Comparison of ENCODE assay signal across 10 mouse cellular contexts in genomic region chr1:73200112-73200511, GRCm38 (mm10).
A peak's percentile ranks its signal among the peaks of the same experiment; 100 is the strongest.
DNase-seq lines count a peak whose midpoint lies in the region; ATAC-seq and TF ChIP-seq lines count a peak whose summit lies in the region.
"Had no signal": no experiment of that assay in that cellular context is flagged by ENCODE, and none has a peak within 500 bp of the region (broad histone marks: within the 10 kb centered on the region; RNA-seq: fewer than 3 reads in every experiment).

No protein-coding gene starts in this region.

- DNase-seq in lung, adult 18-20 months: peak; percentile 21 to 49
- no peak for DNase-seq in lung, adult 2 months
- DNase-seq in heart, postnatal 0 days (ENCODE audit: low spot score): peak; percentile 31
- DNase-seq in kidney, postnatal 14 days: peak; percentile 48
- no peak for DNase-seq in spleen, postnatal 4 days (ENCODE audit: low spot score in 2 of 2)
- DNase-seq in gastrocnemius, postnatal 10 days: no peak
- DNase-seq in right cerebral cortex, adult 18-20 months: no peak
- no peak for DNase-seq in right cerebral cortex, postnatal 10 days (ENCODE audit: low spot score in 2 of 2)

- WGBS in lung, adult 2 months: 33% methylated on average over 2 of the region's 2 CpGs
- 40% methylated on average over 2 of the region's 2 CpGs for WGBS in heart, postnatal 0 days

- ATAC-seq in heart, postnatal 0 days (ENCODE audit: insufficient read depth, low read depth): peak; percentile 83

- H3K27me3 ChIP-seq in heart, postnatal 0 days (ENCODE audit: control insufficient read depth, insufficient read depth, low read length): no peaks in the 10 kb centered on the region
- H3K27me3 ChIP-seq: limb, embryonic 12.5 days had no signal

- no peak overlapping the region for H3K4me2 ChIP-seq in heart, postnatal 0 days (ENCODE audit: low read depth, low read length)
- H3K4me2 ChIP-seq: limb, embryonic 12.5 days; midbrain, embryonic 11.5 days had no signal

- no peak for TF ChIP-seq POLR2A in lung, adult 2 months (IDR thresholded peaks at IDR 0.05; ENCODE audit: borderline replicate concordance, extremely low read depth, low read depth, low read length)

- no peak overlapping the region for H3K4me3 ChIP-seq in lung, adult 2 months (replicated peaks; ENCODE audit: extremely low read depth, low read depth, low read length)
- H3K4me3 ChIP-seq in heart, postnatal 0 days (ENCODE audit: low read depth, low read length): no peak overlapping the region
- H3K4me3 ChIP-seq: limb, embryonic 12.5 days had no signal

- TF ChIP-seq EP300 in heart, postnatal 0 days (IDR thresholded peaks at IDR 0.05; ENCODE audit: low read depth): peak; percentile 76; the same call in 1 of the 2 replicates

- no peaks in the 10 kb centered on the region for H3K4me1 ChIP-seq in lung, adult 2 months (ENCODE audit: control insufficient read depth, insufficient read depth, low read length)
- no peaks in the 10 kb centered on the region for H3K4me1 ChIP-seq in heart, postnatal 0 days (ENCODE audit: control insufficient read depth, insufficient read depth)

- H3K9me3 ChIP-seq in heart, postnatal 0 days (replicated peaks; ENCODE audit: control insufficient read depth, low read length): no peaks in the 10 kb centered on the region
- H3K9me3 ChIP-seq: limb, embryonic 12.5 days had no signal

- H3K9ac ChIP-seq in heart, postnatal 0 days (replicated peaks; ENCODE audit: low read depth, low read length): no peak overlapping the region
- H3K9ac ChIP-seq: limb, embryonic 12.5 days had no signal

- TF ChIP-seq CTCF in lung, adult 2 months (IDR thresholded peaks at IDR 0.05; ENCODE audit: insufficient read depth, low read length): no peak
- TF ChIP-seq CTCF in heart, postnatal 0 days (IDR thresholded peaks at IDR 0.05; ENCODE audit: low read depth): no peak

- peak overlapping the region; percentile 22 for H3K27ac ChIP-seq in heart, postnatal 0 days (ENCODE audit: low read depth)
- H3K27ac ChIP-seq: limb, embryonic 12.5 days had no signal

- H3K36me3 ChIP-seq in heart, postnatal 0 days (replicated peaks; ENCODE audit: control insufficient read depth, insufficient read depth, low read length): no peaks in the 10 kb centered on the region
- H3K36me3 ChIP-seq: limb, embryonic 12.5 days had no signal

Comparison
In these comparisons a context has a peak if more than half of its experiments do, and no peak if none do; other contexts are left out.
1. DNase-seq: peak in lung, adult 18-20 months (2 of 2), heart, postnatal 0 days (single experiment) and kidney, postnatal 14 days (single experiment); none in lung, adult 2 months (single experiment), spleen, postnatal 4 days (0 of 2), gastrocnemius, postnatal 10 days (single experiment), right cerebral cortex, adult 18-20 months (single experiment) and right cerebral cortex, postnatal 10 days (0 of 2).